Mouse (Mus musculus): ENCODE data around the gene Bckdk.
"Not testable (repeated sequence)": the region's sequence is repeated elsewhere in the genome, so short reads cannot be mapped to it uniquely, and the experiment has no call there.

The Bckdk gene

GRCm38 (mm10) chr7:127931351-127932135 lies 27.7 kb downstream of the Bckdk start:
- in situ Hi-C loops (cut with MboI) = no loop called here

DNA sequence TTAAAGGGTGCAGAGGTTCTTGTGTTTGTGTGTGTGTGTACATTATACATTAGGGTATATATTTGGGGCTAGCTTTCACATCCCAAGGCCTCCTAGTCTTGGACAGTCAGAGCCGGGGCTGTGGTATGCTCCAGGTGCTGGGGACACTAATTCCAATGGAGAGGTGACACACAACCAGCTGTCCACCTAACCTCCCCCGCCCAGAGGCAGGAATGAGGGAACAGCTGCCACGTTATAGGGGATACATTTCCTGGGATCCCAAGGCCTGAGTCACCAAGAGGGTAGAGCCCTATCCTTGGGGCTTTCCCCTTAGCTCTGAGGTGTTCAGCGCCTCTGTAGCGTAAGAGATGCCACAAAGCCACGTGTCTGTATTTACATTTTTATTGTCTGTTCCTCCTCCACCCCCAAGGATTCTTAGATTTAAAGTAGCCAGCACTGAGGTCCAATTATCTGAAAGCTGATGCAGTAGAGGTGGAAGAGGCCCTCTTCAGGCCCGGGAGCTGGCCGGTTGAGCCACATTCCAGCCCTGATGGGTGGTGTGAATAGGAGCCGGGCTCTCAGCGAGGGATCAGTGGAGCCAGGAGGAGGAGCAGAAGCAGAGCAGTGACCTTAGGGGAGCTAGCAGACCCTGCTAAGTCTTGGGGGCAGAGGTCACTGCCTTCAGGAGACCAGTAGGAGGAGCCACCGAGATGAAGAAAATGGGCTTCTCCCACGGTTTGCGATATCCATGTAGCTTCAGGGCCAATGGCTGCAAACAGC lies 28.6 kb downstream of the Bckdk start:
- in situ Hi-C loops (cut with MboI) = no loop called here

DNA sequence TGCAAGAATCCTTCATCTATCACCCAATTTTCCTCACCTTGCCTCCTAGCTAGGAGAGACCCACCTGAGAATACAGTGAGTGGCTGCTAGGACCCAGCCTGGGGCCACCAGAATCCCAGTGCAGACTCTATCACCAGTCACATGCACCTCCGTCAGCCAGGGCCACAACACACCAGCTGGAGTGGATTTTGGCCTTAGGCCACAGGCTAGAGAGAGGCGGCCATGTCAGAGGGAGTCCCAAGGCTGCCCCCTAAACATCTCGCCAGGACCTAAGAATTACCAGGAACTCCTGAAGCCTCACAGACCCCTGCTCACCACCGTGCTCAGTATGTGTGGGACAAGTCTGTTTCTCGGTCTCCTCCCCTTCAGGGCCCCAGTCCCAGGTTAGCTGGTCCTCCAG lies 30.2 kb downstream of the Bckdk start:
- in situ Hi-C loops (cut with MboI) = no loop called here

DNA sequence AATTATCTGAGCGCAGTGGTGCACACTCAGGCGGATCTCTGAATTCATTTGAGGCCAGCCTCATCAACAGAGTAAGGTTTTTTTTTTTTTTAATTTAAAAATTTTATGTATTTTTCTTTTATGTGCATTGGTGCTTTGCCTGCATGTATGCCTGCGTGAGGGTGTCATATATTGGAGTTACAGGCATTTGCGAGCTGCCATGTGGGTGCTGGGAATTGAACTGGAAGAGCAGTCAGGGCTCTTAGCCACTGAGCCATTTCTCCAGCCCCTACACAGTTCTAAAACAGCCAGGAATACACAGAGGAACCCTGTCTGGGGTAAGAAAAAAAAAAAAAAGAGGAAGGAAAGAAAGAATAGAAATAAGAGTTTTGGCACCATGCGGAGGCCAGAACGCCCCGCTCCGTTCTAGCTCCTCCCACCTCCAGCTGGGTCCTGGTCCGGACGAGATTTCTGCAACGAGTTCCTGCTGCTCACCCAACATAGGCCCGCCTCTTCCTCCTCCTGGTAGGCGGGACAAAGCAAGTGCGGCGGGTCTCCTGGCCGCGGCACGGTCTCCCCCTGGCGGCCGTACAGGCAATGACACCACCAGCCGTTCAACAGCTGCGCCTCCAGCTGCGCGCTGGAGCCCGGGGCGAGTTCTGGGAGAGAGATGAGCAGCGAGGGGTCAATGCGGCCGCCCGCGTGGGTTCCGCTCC lies 31.3 kb downstream of the Bckdk start:
- in situ Hi-C loops (cut with MboI) = no loop called here

DNA sequence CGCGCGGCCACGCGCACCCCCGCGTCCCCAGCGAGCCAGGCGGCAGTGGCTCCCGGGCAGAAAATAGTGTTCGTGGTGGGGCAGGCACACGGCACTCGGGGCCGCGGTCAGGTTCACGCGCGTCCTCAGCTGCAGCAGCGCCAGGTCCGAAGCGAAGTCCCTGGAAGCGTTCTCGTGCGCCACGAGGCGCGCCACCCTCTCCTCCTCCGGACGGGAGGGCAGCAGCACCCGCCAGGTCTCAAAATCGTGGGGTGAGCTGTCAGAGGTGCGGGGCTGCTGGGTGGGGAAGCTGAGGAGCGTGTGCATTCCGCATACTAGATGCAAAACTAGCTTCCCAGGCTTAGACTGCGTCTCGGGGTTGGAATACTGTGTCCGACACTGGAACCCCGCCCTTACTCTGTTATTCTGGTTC lies 31.9 kb downstream of the Bckdk start:
- in situ Hi-C loops (cut with MboI) = no loop called here

GRCm38 (mm10) chr7:127936216-127936884 lies 32.5 kb downstream of the Bckdk start:
- in situ Hi-C loops (cut with MboI) = no loop called here

GRCm38 (mm10) chr7:127942097-127942496 lies 38.2 kb downstream of the Bckdk start:
- in situ Hi-C loops (cut with MboI) = not testable (repeated sequence)

DNA sequence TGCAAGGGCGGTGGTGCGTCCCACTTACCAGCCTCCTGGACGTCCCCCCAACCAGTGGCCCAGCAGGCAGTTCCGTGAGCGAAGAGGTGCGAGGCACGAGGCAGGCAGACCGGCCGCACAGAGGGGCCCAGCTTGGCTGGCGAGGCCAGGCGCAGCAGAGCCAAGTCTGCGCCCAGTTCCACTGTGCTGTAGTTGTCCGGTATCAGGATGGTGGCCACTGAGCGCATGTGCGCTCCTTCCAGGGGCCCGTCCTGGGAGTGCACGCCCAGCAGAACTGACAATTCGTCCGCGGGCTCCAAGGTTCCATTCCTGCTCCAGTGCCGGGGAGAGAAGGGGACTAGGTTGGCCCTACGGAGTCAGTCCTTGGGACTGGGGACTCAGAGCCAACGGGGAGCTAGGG lies 40.7 kb downstream of the Bckdk start:
- in situ Hi-C loops (cut with MboI) = no loop called here

GRCm38 (mm10) chr7:127946470-127947023 lies 42.7 kb downstream of the Bckdk start, which contains the start of gene Prss36:
Prss36 (minus strand) TSS chr7:127946725.
- in situ Hi-C loops (cut with MboI) = no loop called here

GRCm38 (mm10) chr7:127952864-127953581 lies 49.1 kb downstream of the Bckdk start:
- in situ Hi-C loops (cut with MboI) = no loop called here

- in situ Hi-C loops (cut with MboI) = no loop called here
These were observed 55.5 kb downstream of the Bckdk start for GRCm38 (mm10) chr7:127959364-127959763.
